Mouse (Mus musculus) intestine, postnatal 0 days (tissue): Measurements from ENCODE around the gene Il17ra. TPM values are rescaled to one million over a fixed set of nuclear protein-coding genes. Genes with fewer than 3 reads are reported as not detected.

ENCODE experiments used
- ATAC-seq: fragments of 200-750 bp; cut with Nextera tagmentation; 2 replicates; pipeline ENCODE4 v1.8.0; 2017; ENCODE audit warnings: mild to moderate bottlenecking, moderate TSS enrichment, moderate library complexity
- H3K27ac ChIP-seq: fragments of 300-500 bp; sonication (generic); 2 replicates; pipeline ENCODE4 v1.5.1; 2014; ENCODE audit warnings: mild to moderate bottlenecking, low read depth, low read length, moderate library complexity
- H3K27me3 ChIP-seq: fragments of 300-500 bp; sonication (generic); replicated peaks from 2 replicates; pipeline ENCODE4 v1.6.1; 2014; ENCODE audit warnings: low read length, mixed read lengths; ENCODE audit not compliant: control insufficient read depth, insufficient read depth
- H3K36me3 ChIP-seq: fragments of 300-500 bp; sonication (generic); 2 replicates; pipeline ENCODE4 v1.6.1; 2014; ENCODE audit warnings: mild to moderate bottlenecking, moderate library complexity; ENCODE audit not compliant: control insufficient read depth, insufficient read depth
- H3K4me1 ChIP-seq: fragments of 300-500 bp; sonication (generic); replicated peaks from 2 replicates; pipeline ENCODE4 v1.6.1; 2014; ENCODE audit warnings: antibody characterized with exemption, low read length, mixed read lengths; ENCODE audit not compliant: control insufficient read depth, insufficient read depth
- H3K4me2 ChIP-seq: fragments of 300-500 bp; sonication (generic); replicated peaks from 2 replicates; pipeline ENCODE4 v1.6.1; 2014; ENCODE audit warnings: low read depth, mild to moderate bottlenecking, moderate library complexity
- H3K4me3 ChIP-seq: fragments of 300-500 bp; sonication (generic); 2 replicates; pipeline ENCODE4 v1.5.1; 2014; ENCODE audit warnings: low read depth, low read length
- H3K9ac ChIP-seq: fragments of 300-500 bp; sonication (generic); 2 replicates; pipeline ENCODE4 v1.6.1; 2014; ENCODE audit warnings: mild to moderate bottlenecking, low read depth, low read length
- H3K9me3 ChIP-seq: fragments of 300-500 bp; sonication (generic); 2 replicates; pipeline ENCODE4 v1.6.1; 2016; ENCODE audit warnings: mixed run types; ENCODE audit not compliant: control insufficient read depth
- CTCF ChIP-seq: sonication (generic); IDR thresholded peaks from 2 replicates; pipeline ENCODE4 v1.5.1; 2016; ENCODE audit warnings: low read depth, mild to moderate bottlenecking, control low read depth, antibody characterized with exemption, moderate library complexity
- WGBS: fragments of 180-500 bp; shearing (Covaris S2); extraction: QIAGEN DNeasy Blood & Tissue Kit; methylation state at CpG from one replicate; pipeline ENCODE4 v1.1.7; 2014; 5-methylcytosine and 5-hydroxymethylcytosine counted together
- polyA plus RNA-seq: library from polyadenylated mRNA; unstranded; fragments of >200 nt; fragmentation: Nextera tagmentation; extraction: Ambion mirVana; gene quantifications from 2 replicates; pipeline ENCODE4 v1.2.1, GENCODE M21; 2015

Gene Il17ra
- polyA plus RNA-seq: 4.1 and 4.8 TPM in 2 replicates

DNA sequence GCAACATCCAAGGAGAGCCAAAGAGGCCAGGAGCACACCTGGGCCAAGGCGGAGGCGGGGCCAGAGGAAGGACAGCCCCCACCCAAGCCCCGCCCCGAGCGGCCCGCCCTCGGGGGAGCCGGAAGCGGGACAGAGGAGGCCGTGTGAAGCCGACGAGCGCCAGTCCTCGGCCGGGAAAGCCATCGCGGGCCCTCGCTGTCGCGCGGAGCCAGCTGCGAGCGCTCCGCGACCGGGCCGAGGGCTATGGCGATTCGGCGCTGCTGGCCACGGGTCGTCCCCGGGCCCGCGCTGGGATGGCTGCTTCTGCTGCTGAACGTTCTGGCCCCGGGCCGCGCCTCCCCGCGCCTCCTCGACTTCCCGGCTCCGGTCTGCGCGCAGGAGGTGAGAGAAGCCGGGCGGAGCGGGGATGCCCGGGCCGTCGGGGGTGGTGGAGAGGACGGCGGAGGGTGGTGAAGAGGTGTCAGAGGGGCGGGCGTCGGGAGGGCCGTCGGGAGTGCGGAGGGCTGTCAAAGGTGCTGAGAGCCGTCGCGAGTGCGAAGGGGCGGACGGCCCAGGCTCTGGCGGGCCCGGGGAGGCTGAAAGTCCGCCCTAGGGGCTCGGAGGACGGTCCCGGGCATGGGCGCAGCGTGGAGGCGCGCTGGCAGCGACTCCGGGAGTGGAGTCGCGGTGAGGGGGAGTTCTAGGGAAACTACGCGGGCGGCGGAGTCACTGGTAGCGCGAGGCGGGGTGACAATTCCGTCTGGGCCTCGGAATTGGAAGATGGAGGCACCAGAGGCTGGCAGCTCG, at the start of gene Il17ra:
Gene Il17ra (plus strand): TSS at position 162 of the 786 bp plus-strand sequence.
- Histone ChIP-seq H3K4me3 (peak within 1 kb of the TSS; percentile 69), H3K9me3 (no peaks in the 10 kb centered on the region), H3K27ac (peak within 1 kb of the TSS; percentile 51), H3K9ac (peak within 1 kb of the TSS; percentile 67), H3K27me3 (peaks cover 13% of the 10 kb centered on the region; the same call in 1 of the 2 replicates), H3K4me2 (peak within 1 kb of the TSS; percentile 86), H3K4me1 (no peaks in the 10 kb centered on the region), H3K36me3 (no peaks in the 10 kb centered on the region)
- 3% methylated on average over 80 of the region's 90 CpGs for WGBS
- TF ChIP-seq CTCF: peak; percentile 15; the same call in 1 of the 2 replicates
- peak; percentile 95 for ATAC-seq

DNA sequence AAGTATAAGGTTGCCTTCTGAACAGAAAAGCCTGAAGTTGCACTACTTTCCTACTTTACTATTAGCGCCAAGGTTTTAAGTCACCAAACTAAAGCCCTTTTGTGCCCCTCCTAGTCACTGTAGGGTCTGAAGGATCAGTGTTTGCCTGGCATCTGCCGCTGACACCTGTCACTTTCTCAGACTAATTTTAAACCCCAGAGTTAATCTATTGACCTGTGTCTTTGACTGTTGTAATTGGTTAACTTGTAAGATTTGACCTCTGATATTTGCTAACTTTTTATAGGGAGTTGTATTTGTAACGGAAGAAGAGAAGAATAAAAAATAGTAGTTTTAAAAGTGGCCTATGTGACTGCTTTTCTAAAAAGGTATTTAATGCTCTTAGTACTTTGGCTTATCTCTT, 24.9 kb upstream of the Il17ra start:
- Histone ChIP-seq H3K4me2 (no peak overlapping the region), H3K27ac (no peak overlapping the region), H3K27me3 (no peaks in the 10 kb centered on the region), H3K9me3 (no peaks in the 10 kb centered on the region), H3K36me3 (peaks cover 38% of the 10 kb centered on the region), H3K4me1 (no peaks in the 10 kb centered on the region), H3K4me3 (no peak overlapping the region), H3K9ac (no peak overlapping the region)
- TF ChIP-seq CTCF: no peak
- 85% methylated on average over 3 of the region's 3 CpGs for WGBS
- no peak for ATAC-seq

GRCm38 (mm10) chr6:120442171-120442749, 20.8 kb upstream of the Il17ra start:
- no peak for ATAC-seq
- TF ChIP-seq CTCF: no peak
- WGBS: 84% methylated on average over 4 of the region's 4 CpGs
- no peak overlapping the region for H3K9ac ChIP-seq
- H3K27me3 ChIP-seq: no peaks in the 10 kb centered on the region
- peaks cover 24% of the 10 kb centered on the region for H3K36me3 ChIP-seq
- no peaks in the 10 kb centered on the region for H3K4me1 ChIP-seq
- H3K4me3 ChIP-seq: no peak overlapping the region
- H3K9me3 ChIP-seq: no peaks in the 10 kb centered on the region
- H3K4me2 ChIP-seq: no peak overlapping the region
- H3K27ac ChIP-seq: no peak overlapping the region

DNA sequence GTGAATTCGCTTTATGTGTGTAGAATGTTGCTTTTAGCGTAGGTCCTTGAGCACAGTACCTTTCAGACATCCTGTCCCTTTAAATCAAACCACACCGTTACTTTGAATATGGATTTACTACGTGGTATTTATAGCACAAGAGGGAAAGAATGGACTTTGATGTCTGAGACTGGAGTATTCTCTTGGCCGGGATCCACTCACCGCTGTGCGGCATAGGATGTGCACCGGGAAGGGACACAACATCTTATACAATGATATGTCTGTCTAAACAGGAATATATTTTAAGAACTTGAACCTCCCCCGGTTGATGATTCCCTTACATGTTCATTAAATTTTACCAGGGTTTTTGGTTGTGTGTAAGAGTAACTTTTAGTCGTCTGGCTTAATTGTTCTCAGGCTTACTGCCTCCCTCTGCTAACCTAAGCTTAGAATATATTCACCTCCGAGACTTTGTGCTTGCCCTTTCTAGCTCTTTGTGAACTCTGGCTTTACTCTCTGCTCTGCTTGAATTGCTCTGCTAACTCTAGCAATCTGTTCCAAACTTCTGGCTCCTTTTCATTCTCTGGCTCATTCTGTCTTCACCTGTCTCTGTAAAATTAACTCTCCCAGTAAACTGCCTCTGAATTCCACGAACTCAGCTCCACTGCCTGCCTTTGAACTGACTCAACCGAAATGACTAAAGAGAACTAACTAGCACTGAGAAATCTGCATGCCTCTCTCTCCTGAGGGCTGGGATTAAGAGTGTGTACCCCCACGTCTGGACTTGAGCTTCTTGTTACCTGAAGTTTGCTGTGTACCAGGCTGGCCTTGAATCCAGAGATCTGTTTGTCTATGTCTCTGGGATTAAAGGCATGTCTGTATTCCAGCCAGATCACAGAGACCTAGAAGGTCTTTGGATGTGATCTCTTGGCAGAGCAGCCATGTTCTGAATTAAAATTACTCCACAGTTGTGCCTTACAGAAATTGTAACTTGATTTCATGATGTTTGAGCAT, 19.4 kb upstream of the Il17ra start:
- H3K36me3 ChIP-seq: peaks cover 13% of the 10 kb centered on the region
- H3K9ac ChIP-seq: no peak overlapping the region
- no peaks in the 10 kb centered on the region for H3K27me3 ChIP-seq
- TF ChIP-seq CTCF: no peak
- 52% methylated on average over 14 of the region's 14 CpGs for WGBS
- 0 out of 2 replicates have a peak overlapping the region, but pooled peaks have one; percentile 10 for H3K4me2 ChIP-seq
- no peak overlapping the region for H3K4me3 ChIP-seq
- ATAC-seq: peak; percentile 75
- H3K27ac ChIP-seq: peak overlapping the region; percentile 57; the same call in 1 of the 2 replicates
- H3K4me1 ChIP-seq: no peaks in the 10 kb centered on the region
- no peaks in the 10 kb centered on the region for H3K9me3 ChIP-seq

DNA sequence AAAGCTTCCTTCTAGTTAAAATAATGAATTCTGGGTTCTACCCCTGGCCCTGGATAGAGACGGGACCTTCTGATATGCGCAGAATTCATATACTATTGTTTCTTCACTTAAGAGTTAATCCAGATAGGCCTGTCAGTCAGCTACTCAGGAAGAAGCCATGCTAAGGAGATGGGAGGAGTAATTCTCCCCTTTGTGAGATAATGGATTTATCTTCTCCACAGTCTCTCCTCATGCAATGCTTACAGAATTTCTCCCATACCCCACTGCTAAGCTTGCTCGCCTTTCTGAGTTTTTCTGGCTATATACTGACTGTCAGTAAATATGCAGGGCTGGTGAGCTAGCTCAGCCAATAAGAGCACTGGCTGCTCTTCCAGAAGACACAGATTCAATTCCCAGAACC, 12.8 kb upstream of the Il17ra start:
- WGBS: 81% methylated on average over 3 of the region's 3 CpGs
- no peaks in the 10 kb centered on the region for H3K4me1 ChIP-seq
- no peak overlapping the region for H3K27ac ChIP-seq
- no peaks in the 10 kb centered on the region for H3K9me3 ChIP-seq
- H3K36me3 ChIP-seq: no peaks in the 10 kb centered on the region
- no peak for ATAC-seq
- no peak overlapping the region for H3K9ac ChIP-seq
- TF ChIP-seq CTCF: no peak
- no peaks in the 10 kb centered on the region for H3K27me3 ChIP-seq
- H3K4me2 ChIP-seq: no peak overlapping the region; the same call in 1 of the 2 replicates
- H3K4me3 ChIP-seq: no peak overlapping the region
